Mouse (Mus musculus) forebrain, embryonic 11.5 days (tissue): ENCODE measurements around the gene Cenpp. TPM values are rescaled to one million over a fixed set of nuclear protein-coding genes. Genes with fewer than 3 reads are reported as not detected.
"Not testable (repeated sequence)": the region's sequence is repeated elsewhere in the genome, so short reads cannot be mapped to it uniquely, and the experiment has no call there.

Experiments used
- ATAC-seq: fragments of 200-750 bp; cut with Nextera tagmentation; replicated peaks from 2 replicates; pipeline ENCODE4 v1.8.0; 2017; ENCODE audit warnings: moderate TSS enrichment; ENCODE audit not compliant: low FRiP score
- DNase-seq: peaks from one replicate; pipeline ENCODE4 v3.0.0-alpha.2; 2017; ENCODE audit warnings: low spot score
- H3K27ac ChIP-seq: fragments of 300-500 bp; sonication (generic); 2 replicates; pipeline ENCODE4 v1.5.1; 2014; ENCODE audit warnings: low read depth, low read length
- H3K27me3 ChIP-seq: fragments of 300-500 bp; sonication (generic); 2 replicates; pipeline ENCODE4 v1.6.1; 2014; ENCODE audit warnings: mild to moderate bottlenecking, low read length, mixed read lengths; ENCODE audit not compliant: control insufficient read depth, insufficient read depth
- H3K36me3 ChIP-seq: fragments of 300-500 bp; sonication (generic); 2 replicates; pipeline ENCODE4 v1.6.1; 2014; ENCODE audit warnings: mild to moderate bottlenecking, low read length, moderate library complexity, mixed read lengths; ENCODE audit not compliant: control insufficient read depth, insufficient read depth
- H3K4me1 ChIP-seq: fragments of 300-500 bp; sonication (generic); replicated peaks from 2 replicates; pipeline ENCODE4 v1.6.1; 2014; ENCODE audit warnings: low read length, mixed read lengths; ENCODE audit not compliant: control insufficient read depth, insufficient read depth
- H3K4me2 ChIP-seq: fragments of 300-500 bp; sonication (generic); 2 replicates; pipeline ENCODE4 v1.6.1; 2014; ENCODE audit warnings: low read depth, mild to moderate bottlenecking, low read length, moderate library complexity, mixed read lengths; ENCODE audit not compliant: severe bottlenecking
- H3K4me3 ChIP-seq: fragments of 300-500 bp; sonication (generic); 2 replicates; pipeline ENCODE4 v1.5.1; 2014; ENCODE audit warnings: low read depth, low read length
- H3K9ac ChIP-seq: fragments of 300-500 bp; sonication (generic); 2 replicates; pipeline ENCODE4 v1.6.1; 2014; ENCODE audit warnings: low read length
- H3K9me3 ChIP-seq: fragments of 300-500 bp; sonication (generic); 2 replicates; pipeline ENCODE4 v1.6.1; 2016; ENCODE audit warnings: low read length, mixed read lengths; ENCODE audit not compliant: control insufficient read depth
- WGBS: fragments of 180-500 bp; shearing (Covaris S2); extraction: QIAGEN DNeasy Blood & Tissue Kit; methylation state at CpG from one replicate; pipeline ENCODE4 v1.1.7; 2014; 5-methylcytosine and 5-hydroxymethylcytosine counted together
- polyA plus RNA-seq: library from polyadenylated mRNA; unstranded; fragments of >200 nt; fragmentation: Nextera tagmentation; extraction: Ambion mirVana; gene quantifications from 2 replicates; pipeline ENCODE4 v1.2.1, GENCODE M21; 2014

Cenpp gene
- polyA plus RNA-seq, 1 experiment from 2014 or later = 42.9 TPM

DNA sequence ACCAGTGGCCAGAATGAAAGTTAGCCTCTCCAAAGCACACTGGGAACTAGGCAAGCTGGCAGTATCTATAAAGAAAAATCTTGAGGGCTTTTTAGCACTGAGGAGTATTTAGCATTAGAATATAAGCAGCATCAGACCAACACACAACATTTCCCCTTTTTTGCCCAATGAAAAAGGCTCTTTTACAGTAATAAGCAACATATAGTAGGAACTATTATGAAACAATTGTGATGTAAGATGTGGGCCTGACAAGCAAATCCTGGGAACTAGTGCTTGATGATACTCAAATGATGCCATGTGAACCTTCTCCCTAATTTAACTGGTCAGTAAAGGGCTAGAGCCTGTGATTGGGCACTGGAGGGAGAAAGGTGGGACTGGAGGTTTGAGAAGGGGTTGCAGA is 24.4 kb downstream of the Cenpp start:
- Histone ChIP-seq H3K4me1 (no peaks in the 10 kb centered on the region), H3K4me3 (no peak overlapping the region), H3K27me3 (no peaks in the 10 kb centered on the region), H3K4me2 (no peak overlapping the region), H3K36me3 (no peaks in the 10 kb centered on the region), H3K9ac (no peak overlapping the region), H3K27ac (no peak overlapping the region), H3K9me3 (no peaks in the 10 kb centered on the region)
- no peak for DNase-seq
- no peak for ATAC-seq

DNA sequence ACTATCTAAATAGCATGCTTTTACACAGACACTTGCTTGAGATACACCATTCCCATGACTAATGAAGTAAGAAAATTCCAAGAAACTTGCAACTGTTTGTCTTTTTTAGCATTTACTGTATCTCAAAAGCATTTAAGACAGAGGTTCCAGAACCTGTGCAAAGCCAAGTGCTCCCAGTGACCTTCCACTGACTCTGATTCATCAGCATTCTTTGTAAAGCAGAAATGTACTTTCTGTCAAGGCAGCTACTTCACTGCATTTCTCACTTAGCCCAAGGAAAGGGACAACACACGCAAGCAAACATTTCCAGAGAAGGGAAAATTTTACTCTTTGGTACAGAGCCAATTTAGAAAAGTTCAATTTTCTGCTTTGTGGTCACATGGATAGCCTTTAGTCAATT is 29.4 kb downstream of the Cenpp start:
- Histone ChIP-seq H3K4me2 (no peak overlapping the region), H3K27ac (no peak overlapping the region), H3K4me1 (no peaks in the 10 kb centered on the region), H3K4me3 (no peak overlapping the region), H3K9ac (no peak overlapping the region), H3K27me3 (no peaks in the 10 kb centered on the region), H3K36me3 (no peaks in the 10 kb centered on the region), H3K9me3 (no peaks in the 10 kb centered on the region)
- no peak for DNase-seq
- no peak for ATAC-seq
- WGBS = 93% methylated on average over 1 of the region's 1 CpGs

DNA sequence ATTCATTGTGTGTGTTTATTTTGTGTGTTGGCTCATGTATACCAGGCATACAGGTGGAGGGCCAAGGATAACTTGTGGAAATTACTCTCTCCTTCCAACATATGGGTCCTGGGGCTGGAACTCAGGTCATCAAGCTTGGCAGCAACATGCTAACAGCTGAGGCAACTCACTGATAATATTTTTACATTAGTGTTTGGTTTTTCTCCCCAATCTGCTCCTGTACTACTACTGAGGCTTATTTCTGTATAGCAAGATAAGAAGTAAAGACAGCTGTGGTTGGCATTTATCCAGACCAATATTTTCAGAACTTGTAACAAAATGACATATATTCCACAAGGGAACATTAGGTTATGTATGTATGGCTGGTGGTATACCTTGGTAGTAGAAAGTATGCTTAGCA is 34.2 kb downstream of the Cenpp start:
- Histone ChIP-seq H3K9ac (no peak overlapping the region), H3K36me3 (no peaks in the 10 kb centered on the region), H3K27me3 (no peaks in the 10 kb centered on the region), H3K4me2 (no peak overlapping the region), H3K27ac (no peak overlapping the region), H3K9me3 (no peaks in the 10 kb centered on the region), H3K4me3 (no peak overlapping the region), H3K4me1 (no peaks in the 10 kb centered on the region)
- DNase-seq (no peak), ATAC-seq (no peak)

DNA sequence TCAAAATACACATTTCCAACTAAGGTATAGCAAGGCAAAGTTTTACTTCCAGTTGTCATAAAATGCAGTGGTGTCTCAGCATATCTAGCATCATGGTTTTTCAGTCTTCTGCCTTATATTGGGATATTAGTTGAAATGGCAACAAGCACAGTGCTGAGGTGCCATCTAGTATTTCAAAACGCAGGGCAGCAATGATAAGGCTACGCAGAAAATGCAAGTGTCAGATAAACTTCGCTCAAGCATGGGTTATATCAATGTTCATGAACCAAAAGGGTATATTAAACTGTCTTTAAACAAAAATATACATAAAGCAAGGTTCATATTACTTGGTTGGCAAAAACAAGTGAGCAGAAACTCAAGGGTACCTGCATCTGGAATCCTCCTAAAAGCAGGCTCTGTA is 35.6 kb downstream of the Cenpp start:
- ATAC-seq (no peak), DNase-seq (no peak)
- 93% methylated on average over 3 of the region's 3 CpGs for WGBS
- Histone ChIP-seq H3K36me3 (no peaks in the 10 kb centered on the region), H3K9me3 (no peaks in the 10 kb centered on the region), H3K27me3 (no peaks in the 10 kb centered on the region), H3K4me2 (no peak overlapping the region), H3K4me3 (no peak overlapping the region), H3K9ac (no peak overlapping the region), H3K4me1 (no peaks in the 10 kb centered on the region), H3K27ac (no peak overlapping the region)

DNA sequence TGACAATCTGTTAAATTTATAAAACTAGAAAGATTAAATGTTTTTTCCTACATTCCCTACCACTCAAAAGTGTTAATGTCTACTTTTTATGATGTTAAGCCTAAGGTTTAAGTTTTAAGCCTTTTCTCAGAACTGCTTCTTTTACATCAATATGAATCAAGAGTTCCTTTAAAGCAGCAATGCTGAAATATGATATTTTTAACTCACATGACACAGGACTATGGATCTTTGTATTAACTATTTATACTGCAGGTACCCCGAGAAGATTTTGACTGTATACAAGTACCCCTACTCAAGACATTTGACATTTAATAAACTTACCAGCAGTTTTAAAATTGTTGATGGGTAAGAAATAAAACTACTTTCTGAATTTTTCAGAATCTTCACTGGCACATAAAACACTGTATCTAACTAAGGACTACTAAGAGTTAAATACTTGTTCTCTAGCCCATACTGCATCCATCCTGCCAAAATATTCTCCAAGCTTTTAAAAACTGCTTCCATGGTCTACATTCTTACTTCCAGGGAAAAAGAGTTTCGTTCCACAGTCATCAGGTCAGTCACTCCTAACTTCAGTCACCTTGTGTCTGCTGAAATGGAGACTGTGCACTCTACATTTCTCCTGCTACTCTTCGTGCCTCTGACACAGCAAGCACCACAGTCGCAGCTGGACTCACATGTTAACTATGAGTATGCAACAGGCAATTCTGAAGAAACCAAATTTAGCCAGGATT is 43.8 kb downstream of the Cenpp start:
- WGBS = 80% methylated on average over 4 of the region's 4 CpGs
- H3K4me1 ChIP-seq = no peaks in the 10 kb centered on the region

DNA sequence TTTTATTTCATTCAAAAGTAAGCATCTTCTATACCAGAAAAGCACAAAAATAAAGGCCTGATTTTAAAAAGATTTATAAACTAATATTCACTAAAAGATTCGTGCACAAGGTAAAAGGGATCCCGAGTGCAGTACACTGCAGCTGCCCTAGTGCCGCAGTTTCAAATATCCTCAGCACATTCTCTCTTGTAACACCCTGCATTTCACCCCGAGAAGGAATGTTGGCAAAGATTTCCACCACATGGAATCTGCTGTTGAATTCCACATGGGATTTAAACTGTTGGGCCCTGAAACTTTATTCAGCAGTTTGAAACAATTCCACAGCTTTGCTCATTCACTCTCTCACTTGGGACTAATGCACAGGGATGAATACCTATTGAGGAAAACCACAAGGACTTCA is 44.9 kb downstream of the Cenpp start, which contains the start of gene Ogn:
Gene Ogn, plus strand, starts transcription at position 333 of the 400 bp plus-strand sequence.
- no peak within 1 kb of the TSS for H3K27ac ChIP-seq
- no peak for ATAC-seq
- WGBS = 74% methylated on average over 4 of the region's 4 CpGs
- no peaks in the 10 kb centered on the region for H3K9me3 ChIP-seq
- H3K4me2 ChIP-seq = no peak within 1 kb of the TSS
- DNase-seq = no peak
- no peaks in the 10 kb centered on the region for H3K4me1 ChIP-seq
- no peaks in the 10 kb centered on the region for H3K27me3 ChIP-seq
- no peak within 1 kb of the TSS for H3K4me3 ChIP-seq
- no peak within 1 kb of the TSS for H3K9ac ChIP-seq
- H3K36me3 ChIP-seq = no peaks in the 10 kb centered on the region

More for the DNA sequence above, 43.8 kb downstream of the Cenpp start:
- DNase-seq (no peak), ATAC-seq (no peak)
- Histone ChIP-seq H3K36me3 (no peaks in the 10 kb centered on the region), H3K27ac (no peak overlapping the region), H3K4me2 (no peak overlapping the region), H3K4me3 (no peak overlapping the region), H3K27me3 (no peaks in the 10 kb centered on the region), H3K9ac (no peak overlapping the region), H3K9me3 (no peaks in the 10 kb centered on the region)

DNA sequence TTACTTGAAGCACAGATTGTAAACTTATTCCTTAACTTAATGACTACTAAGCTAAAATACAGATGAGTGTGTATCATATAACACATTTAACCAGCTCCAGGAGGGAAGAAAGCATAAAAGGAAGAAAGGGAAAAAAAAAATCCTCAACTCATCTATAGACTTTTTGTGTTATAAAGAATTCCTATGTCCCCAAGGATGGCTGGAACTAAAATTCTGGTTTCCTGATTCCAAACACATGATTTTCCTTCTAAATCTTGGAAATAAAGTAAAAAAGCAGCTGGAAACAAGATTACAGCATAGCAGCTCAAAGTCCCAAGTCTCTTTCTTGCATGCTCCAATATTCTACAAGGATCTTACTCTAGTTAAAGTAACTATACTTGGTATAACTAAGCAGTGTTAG is 49.0 kb downstream of the Cenpp start:
- no peak overlapping the region for H3K9ac ChIP-seq
- no peak for ATAC-seq
- H3K27ac ChIP-seq = no peak overlapping the region
- no peak for DNase-seq
- H3K36me3 ChIP-seq = no peaks in the 10 kb centered on the region
- H3K27me3 ChIP-seq = no peaks in the 10 kb centered on the region
- H3K4me2 ChIP-seq = no peak overlapping the region
- H3K4me3 ChIP-seq = no peak overlapping the region
- no peaks in the 10 kb centered on the region for H3K4me1 ChIP-seq
- H3K9me3 ChIP-seq = no peaks in the 10 kb centered on the region

DNA sequence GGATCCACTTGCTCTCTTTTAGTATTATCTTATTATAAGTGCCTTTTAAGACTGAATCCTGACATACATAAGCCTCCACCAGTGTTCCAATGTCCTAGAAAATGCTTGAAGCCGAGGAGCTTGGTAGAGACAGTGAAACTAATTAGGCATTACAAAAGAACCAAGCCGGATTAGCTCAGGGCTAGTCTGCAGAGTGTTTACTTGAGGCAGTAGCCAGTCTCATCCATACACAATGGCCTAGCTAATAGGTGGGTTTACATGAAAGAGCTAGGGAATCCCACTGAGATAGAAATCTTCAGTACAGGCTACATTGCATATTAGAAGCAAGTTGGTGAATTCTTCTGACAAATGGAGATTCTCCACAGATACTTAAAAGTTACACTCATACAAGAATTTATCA is 50.0 kb downstream of the Cenpp start:
- WGBS = 38% methylated on average over 2 of the region's 2 CpGs
- ATAC-seq, H3K27ac ChIP-seq, H3K9ac ChIP-seq, H3K9me3 ChIP-seq, H3K36me3 ChIP-seq, H3K27me3 ChIP-seq, H3K4me2 ChIP-seq, H3K4me1 ChIP-seq, H3K4me3 ChIP-seq, DNase-seq: not testable (repeated sequence)

DNA sequence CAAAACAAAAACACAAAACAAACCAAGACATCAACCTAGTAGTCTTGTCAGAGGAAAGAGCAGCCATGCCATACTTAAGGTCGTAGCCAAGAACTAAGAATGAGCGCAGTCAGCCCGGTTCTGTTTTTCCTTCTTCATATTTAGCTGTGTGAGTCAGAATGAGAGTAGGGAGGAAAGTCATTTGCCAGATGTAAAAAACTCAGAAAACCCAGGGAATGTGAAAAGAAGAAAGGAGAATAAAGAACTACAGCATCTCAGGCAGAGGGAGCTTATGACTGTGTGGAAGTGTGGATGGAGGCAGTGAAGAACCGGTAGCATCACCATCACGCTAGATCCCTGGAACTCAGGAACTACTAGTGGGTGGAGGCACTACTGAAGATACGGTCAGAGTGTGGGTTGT is 66.5 kb downstream of the Cenpp start:
- H3K4me2 ChIP-seq = no peak overlapping the region
- 94% methylated on average over 6 of the region's 6 CpGs for WGBS
- no peak for ATAC-seq

More for the DNA sequence above, 66.5 kb downstream of the Cenpp start:
- Histone ChIP-seq H3K9ac (no peak overlapping the region), H3K27me3 (no peaks in the 10 kb centered on the region), H3K4me1 (no peaks in the 10 kb centered on the region), H3K36me3 (no peaks in the 10 kb centered on the region), H3K9me3 (no peaks in the 10 kb centered on the region), H3K27ac (no peak overlapping the region), H3K4me3 (no peak overlapping the region)
- no peak for DNase-seq
